Mouse (Mus musculus): Measurements from ENCODE around the gene Fam228a. TPM values are rescaled to one million over a fixed set of nuclear protein-coding genes. Genes with fewer than 3 reads are reported as not detected.

Fam228a gene
- not detected for polyA plus RNA-seq (2015; fragmentation: Illumina TruSeq; extraction: RNeasy Lipid Tissue Mini Kit (QIAGEN cat#74804); ENCODE audit: insufficient read depth, low read depth, low replicate concordance)

DNA sequence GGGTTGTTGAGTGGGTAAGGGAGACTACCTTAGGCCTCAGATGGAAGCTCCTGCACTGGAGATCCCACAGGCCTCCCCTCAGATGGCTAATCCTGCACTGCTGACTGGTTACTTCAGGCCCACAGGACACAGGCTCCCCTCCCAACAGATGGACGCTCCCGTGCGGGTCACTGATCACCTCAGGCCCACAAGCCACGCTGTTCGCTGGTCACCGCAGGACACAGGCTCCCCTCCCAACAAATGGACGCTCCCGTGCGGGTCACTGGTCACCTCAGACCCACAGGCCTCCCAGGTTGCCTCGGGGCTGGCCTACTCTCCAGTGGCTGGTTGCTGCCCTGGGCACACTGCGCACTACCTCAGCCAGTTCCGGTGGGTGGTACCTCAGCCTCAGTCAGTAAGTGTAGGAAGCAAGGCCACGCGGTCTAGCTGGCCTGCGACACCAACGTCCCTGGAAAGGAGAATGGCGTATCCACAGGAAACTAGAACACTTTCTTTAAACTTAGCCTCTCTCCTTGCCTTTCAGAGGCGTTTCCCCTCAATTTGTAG is at the start of gene Fam228a:
Fam228a (minus strand) TSS at position 400 of the 546 bp plus-strand sequence.

DNA sequence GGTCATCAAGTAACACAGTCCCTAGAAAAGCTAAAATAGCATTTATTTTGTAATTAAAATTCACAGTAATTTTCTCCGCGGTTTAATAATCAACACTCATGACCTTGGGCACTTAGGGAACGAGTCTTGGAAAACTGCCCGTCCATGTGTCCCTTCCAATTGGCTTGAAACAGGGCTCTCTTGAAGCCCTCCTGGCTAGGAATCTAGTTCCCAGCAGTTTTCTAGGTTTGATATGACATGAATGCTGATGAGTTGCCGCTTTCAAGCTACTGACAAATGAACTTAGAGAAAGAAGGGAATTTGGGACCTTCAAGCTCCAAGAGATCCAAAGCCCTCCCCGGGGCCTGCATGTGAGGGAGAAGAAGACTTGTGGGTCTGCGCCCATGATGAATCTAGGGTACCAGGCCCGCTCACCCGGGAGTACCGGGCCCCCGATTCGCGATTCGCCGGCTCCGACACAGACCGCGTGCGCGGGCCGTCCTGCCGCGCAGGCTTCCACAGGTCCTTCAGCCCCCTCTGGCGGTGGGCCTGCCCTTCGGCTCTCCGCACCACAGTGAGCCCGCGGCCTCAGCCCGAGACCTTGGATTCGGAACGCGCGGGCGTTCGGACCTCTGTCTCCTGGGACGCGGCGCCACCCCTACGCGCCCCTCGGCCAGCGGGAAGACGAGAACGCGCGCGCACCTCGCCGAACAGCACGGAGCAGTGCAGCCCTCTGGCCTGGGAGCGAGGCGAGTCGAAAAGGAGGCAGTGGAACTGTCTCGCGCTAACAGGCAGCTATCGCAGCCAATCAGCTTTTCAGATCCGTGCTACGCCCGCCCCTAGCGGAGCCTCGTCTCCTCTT is 30.5 kb upstream of the Fam228a start, which contains the start of the genes Pfn4 and Fam228b:
Pfn4 (plus strand) TSS at position 531 of the 841 bp plus-strand sequence.
Fam228b (minus strand) TSS at position 776 of the 841 bp plus-strand sequence.

Other genes starting within 250 kb of the Fam228a start
- gene Itsn2, start 145.8 kb downstream of the Fam228a start, polyA plus RNA-seq (2015; fragmentation: Illumina TruSeq; extraction: RNeasy Lipid Tissue Mini Kit (QIAGEN cat#74804); ENCODE audit: insufficient read depth, low read depth, low replicate concordance): 23.2 TPM
- gene Gm3625, start 145.5 kb downstream of the Fam228a start, polyA plus RNA-seq (2015; fragmentation: Illumina TruSeq; extraction: RNeasy Lipid Tissue Mini Kit (QIAGEN cat#74804); ENCODE audit: insufficient read depth, low read depth, low replicate concordance): not detected
- not detected for gene Pfn4, start 30.6 kb upstream of the Fam228a start, polyA plus RNA-seq (2015; fragmentation: Illumina TruSeq; extraction: RNeasy Lipid Tissue Mini Kit (QIAGEN cat#74804); ENCODE audit: insufficient read depth, low read depth, low replicate concordance)
- gene Fam228b, start 30.8 kb upstream of the Fam228a start, polyA plus RNA-seq (2015; fragmentation: Illumina TruSeq; extraction: RNeasy Lipid Tissue Mini Kit (QIAGEN cat#74804); ENCODE audit: insufficient read depth, low read depth, low replicate concordance): not detected
- 23.1 TPM for gene Sf3b6, start 79.1 kb upstream of the Fam228a start, polyA plus RNA-seq (2015; fragmentation: Illumina TruSeq; extraction: RNeasy Lipid Tissue Mini Kit (QIAGEN cat#74804); ENCODE audit: insufficient read depth, low read depth, low replicate concordance)
- gene Fkbp1b, start 103.2 kb upstream of the Fam228a start, polyA plus RNA-seq (2015; fragmentation: Illumina TruSeq; extraction: RNeasy Lipid Tissue Mini Kit (QIAGEN cat#74804); ENCODE audit: insufficient read depth, low read depth, low replicate concordance): 9.2 TPM
- 2.9 TPM for gene Wdcp, start 104.9 kb upstream of the Fam228a start, polyA plus RNA-seq (2015; fragmentation: Illumina TruSeq; extraction: RNeasy Lipid Tissue Mini Kit (QIAGEN cat#74804); ENCODE audit: insufficient read depth, low read depth, low replicate concordance)
- gene Mfsd2b, start 135.9 kb upstream of the Fam228a start, polyA plus RNA-seq (2015; fragmentation: Illumina TruSeq; extraction: RNeasy Lipid Tissue Mini Kit (QIAGEN cat#74804); ENCODE audit: insufficient read depth, low read depth, low replicate concordance): 1.1 TPM
- 5.9 TPM for gene Ubxn2a, start 169.3 kb upstream of the Fam228a start, polyA plus RNA-seq (2015; fragmentation: Illumina TruSeq; extraction: RNeasy Lipid Tissue Mini Kit (QIAGEN cat#74804); ENCODE audit: insufficient read depth, low read depth, low replicate concordance)
- gene Atad2b, start 178.9 kb upstream of the Fam228a start, polyA plus RNA-seq (2015; fragmentation: Illumina TruSeq; extraction: RNeasy Lipid Tissue Mini Kit (QIAGEN cat#74804); ENCODE audit: insufficient read depth, low read depth, low replicate concordance): 2.1 TPM

All from pancreas, adult 10 weeks (tissue).